Mouse (Mus musculus) MEL (cell line): ENCODE measurements around the gene Slc23a2. TPM values are rescaled to one million over a fixed set of nuclear protein-coding genes. Genes with fewer than 3 reads are reported as not detected.

Source experiments
- DNase-seq: peaks from one replicate; pipeline ENCODE4 v3.0.0; 2011; ENCODE audit warnings: low read depth, low spot score
- H3K27ac ChIP-seq: 2 replicates; pipeline ENCODE4 v1.5.1; 2012; ENCODE audit warnings: low read depth, mild to moderate bottlenecking, control low read depth, low read length, moderate library complexity; ENCODE audit not compliant: control insufficient read depth
- H3K27me3 ChIP-seq, 2 experiments: fragments of 150-350 bp in 1 of 2; sonication (generic) in 1 of 2; 2 replicates each; pipeline ENCODE4 v1.6.1; 2012; ENCODE audit warnings: low read length in 2 of 2, mild to moderate bottlenecking in 2 of 2, improper control_type of control experiment in 1 of 2, moderate library complexity in 1 of 2; ENCODE audit not compliant: insufficient read depth in 2 of 2, control insufficient read depth in 1 of 2
- H3K36me3 ChIP-seq, 2 experiments: 2 replicates each; pipeline ENCODE4 v1.6.1; 2012 to 2014; ENCODE audit warnings: low read length in 2 of 2, improper control_type of control experiment in 1 of 2, inconsistent platforms in 1 of 2, mild to moderate bottlenecking in 1 of 2; ENCODE audit not compliant: insufficient read depth in 2 of 2, control insufficient read depth in 1 of 2
- H3K4me1 ChIP-seq, 2 experiments: fragments of 150-350 bp in 1 of 2; sonication (generic) in 1 of 2; 2 replicates each; pipeline ENCODE4 v1.6.1; 2012; ENCODE audit warnings: low read length in 2 of 2, improper control_type of control experiment in 1 of 2, mild to moderate bottlenecking in 1 of 2; ENCODE audit not compliant: insufficient read depth in 2 of 2, control insufficient read depth in 1 of 2
- H3K4me3 ChIP-seq, 2 experiments: fragments of 150-350 bp in 1 of 2; sonication (generic) in 1 of 2; 2 replicates each; pipeline ENCODE4 v1.5.1; 2012; ENCODE audit warnings: low read depth in 2 of 2, low read length in 2 of 2, mild to moderate bottlenecking in 2 of 2, moderate library complexity in 2 of 2, control low read depth in 1 of 2, improper control_type of control experiment in 1 of 2; ENCODE audit not compliant: control insufficient read depth in 1 of 2, insufficient read depth in 1 of 2
- H3K79me2 ChIP-seq: 2 replicates; pipeline ENCODE4 v1.6.1; 2012; ENCODE audit warnings: mild to moderate bottlenecking, low read length, moderate library complexity; ENCODE audit not compliant: control insufficient read depth, poor library complexity, insufficient read depth
- H3K9ac ChIP-seq: 2 replicates; pipeline ENCODE4 v1.6.1; 2012; ENCODE audit warnings: low read depth, mild to moderate bottlenecking, control low read depth, low read length, moderate library complexity; ENCODE audit not compliant: control insufficient read depth, poor library complexity, severe bottlenecking
- H3K9me3 ChIP-seq: fragments of 150-350 bp; sonication (generic); replicated peaks from 2 replicates; pipeline ENCODE4 v1.6.1; 2012; ENCODE audit warnings: mild to moderate bottlenecking, low read length, improper control_type of control experiment, moderate library complexity; ENCODE audit not compliant: insufficient read depth
- CHD2 ChIP-seq: IDR thresholded peaks from 2 replicates; pipeline ENCODE4 v1.6.1; 2011; ENCODE audit warnings: low read length, improper control_type of control experiment
- CTCF ChIP-seq, 3 experiments: IDR thresholded peaks in 2 of 3; conservative IDR thresholded peaks in 1 of 3; 2 replicates each; pipeline ENCODE4 v1.5.1; 2011 to 2012; ENCODE audit warnings: low read length in 3 of 3, low read depth in 2 of 3, mild to moderate bottlenecking in 2 of 3, improper control_type of control experiment in 1 of 3, inconsistent platforms in 1 of 3, mixed read lengths in 1 of 3, moderate library complexity in 1 of 3; ENCODE audit not compliant: control insufficient read depth in 1 of 3, insufficient read depth in 1 of 3, poor library complexity in 1 of 3, severe bottlenecking in 1 of 3
- E2F4 ChIP-seq: IDR thresholded peaks from 2 replicates; pipeline ENCODE4 v1.6.1; 2011; ENCODE audit warnings: low read depth, low read length, improper control_type of control experiment, borderline replicate concordance
- EP300 ChIP-seq, 2 experiments: IDR thresholded peaks; 2 replicates each; pipeline ENCODE4 v1.6.1; 2011; ENCODE audit warnings: improper control_type of control experiment in 2 of 2, low read length in 2 of 2, low read depth in 1 of 2, mild to moderate bottlenecking in 1 of 2
- ETS1 ChIP-seq: IDR thresholded peaks from 2 replicates; pipeline ENCODE4 v1.6.1; 2012; ENCODE audit warnings: low read depth, mild to moderate bottlenecking, inconsistent platforms, low read length, improper control_type of control experiment, moderate library complexity
- GATA1 ChIP-seq: IDR thresholded peaks from 2 replicates; pipeline ENCODE4 v1.6.1; 2011; ENCODE audit warnings: low read depth, low read length, improper control_type of control experiment
- HCFC1 ChIP-seq: IDR thresholded peaks from 2 replicates; pipeline ENCODE4 v1.6.1; 2012; ENCODE audit warnings: low read depth, mild to moderate bottlenecking, inconsistent platforms, low read length, improper control_type of control experiment, moderate library complexity
- JUND ChIP-seq: IDR thresholded peaks from 2 replicates; pipeline ENCODE4 v1.6.1; 2011; ENCODE audit warnings: low read depth, mild to moderate bottlenecking, improper control_type of control experiment, low read length
- MAFK ChIP-seq: IDR thresholded peaks from 2 replicates; pipeline ENCODE4 v1.6.1; 2011; ENCODE audit warnings: low read depth, mild to moderate bottlenecking, low read length, improper control_type of control experiment, borderline replicate concordance
- MAZ ChIP-seq: IDR thresholded peaks from 2 replicates; pipeline ENCODE4 v1.6.1; 2012; ENCODE audit warnings: low read depth, mild to moderate bottlenecking, inconsistent platforms, low read length, improper control_type of control experiment
- MEF2A ChIP-seq: IDR thresholded peaks from 2 replicates; pipeline ENCODE4 v1.6.1; 2014; ENCODE audit warnings: low read depth, mild to moderate bottlenecking, inconsistent platforms, low read length, improper control_type of control experiment; ENCODE audit not compliant: poor library complexity, insufficient replicate concordance, severe bottlenecking; ENCODE audit errors: extremely low read depth
- MXI1 ChIP-seq: IDR thresholded peaks from 2 replicates; pipeline ENCODE4 v1.6.1; 2011; ENCODE audit warnings: mild to moderate bottlenecking, low read depth, low read length, improper control_type of control experiment
- MYC ChIP-seq: IDR thresholded peaks from 2 replicates; pipeline ENCODE4 v1.6.1; 2011; ENCODE audit warnings: low read depth, mild to moderate bottlenecking, low read length, improper control_type of control experiment, moderate library complexity
- POLR2A ChIP-seq, 2 experiments: IDR thresholded peaks; 2 replicates each; pipeline ENCODE4 v1.6.1; 2011 to 2012; ENCODE audit warnings: low read length in 2 of 2, mild to moderate bottlenecking in 2 of 2, control low read depth in 1 of 2, improper control_type of control experiment in 1 of 2, low read depth in 1 of 2, moderate library complexity in 1 of 2; ENCODE audit not compliant: control insufficient read depth in 1 of 2, insufficient read depth in 1 of 2, poor library complexity in 1 of 2
- POLR2AphosphoS2 ChIP-seq: IDR thresholded peaks from 2 replicates; pipeline ENCODE4 v1.6.1; 2011; ENCODE audit warnings: low read length, improper control_type of control experiment
- RAD21 ChIP-seq: IDR thresholded peaks from 2 replicates; pipeline ENCODE4 v1.6.1; 2011; ENCODE audit warnings: mild to moderate bottlenecking, low read depth, low read length, improper control_type of control experiment
- SIN3A ChIP-seq: IDR thresholded peaks from 2 replicates; pipeline ENCODE4 v1.6.1; 2012; ENCODE audit warnings: low read length, improper control_type of control experiment, inconsistent platforms
- SMC3 ChIP-seq: IDR thresholded peaks from 2 replicates; pipeline ENCODE4 v1.6.1; 2011; ENCODE audit warnings: low read depth, low read length, improper control_type of control experiment
- TAL1 ChIP-seq: IDR thresholded peaks from 2 replicates; pipeline ENCODE4 v1.6.1; 2012; ENCODE audit warnings: mild to moderate bottlenecking, inconsistent platforms, low read length, moderate library complexity, mixed read lengths
- USF1 ChIP-seq: IDR thresholded peaks from 2 replicates; pipeline ENCODE4 v1.6.1; 2014; ENCODE audit warnings: low read depth, mild to moderate bottlenecking, inconsistent platforms, low read length, improper control_type of control experiment, moderate library complexity
- USF2 ChIP-seq, 2 experiments: IDR thresholded peaks; 2 replicates each; pipeline ENCODE4 v1.6.1; 2011 to 2012; ENCODE audit warnings: improper control_type of control experiment in 2 of 2, low read length in 2 of 2, borderline replicate concordance in 1 of 2, inconsistent platforms in 1 of 2, low read depth in 1 of 2, mild to moderate bottlenecking in 1 of 2; ENCODE audit not compliant: insufficient read depth in 1 of 2
- ZKSCAN1 ChIP-seq: IDR thresholded peaks from 2 replicates; pipeline ENCODE4 v1.6.1; 2012; ENCODE audit warnings: low read depth, mild to moderate bottlenecking, inconsistent platforms, low read length, improper control_type of control experiment, moderate library complexity
- ZMIZ1 ChIP-seq: IDR thresholded peaks from 2 replicates; pipeline ENCODE4 v1.6.1; 2012; ENCODE audit warnings: low read depth, mild to moderate bottlenecking, inconsistent platforms, low read length, improper control_type of control experiment, moderate library complexity
- ZNF384 ChIP-seq: IDR thresholded peaks from 2 replicates; pipeline ENCODE4 v1.6.1; 2012; ENCODE audit warnings: low read depth, mild to moderate bottlenecking, inconsistent platforms, low read length, improper control_type of control experiment
- polyA plus RNA-seq, 2 experiments: library from polyadenylated mRNA; stranded (reverse) in 1 of 2; unstranded in 1 of 2; fragments of >175 nt in 1 of 2; fragments of >200 nt in 1 of 2; gene quantifications; 2 replicates each; pipeline versions ENCODE4 v1.2.1 to v1.2.4; 2012; ENCODE audit warnings: low replicate concordance in 2 of 2, low read depth in 1 of 2; ENCODE audit not compliant: insufficient read length in 2 of 2, insufficient read depth in 1 of 2, missing spikeins in 1 of 2
- total RNA-seq: library from RNA; depleted of rRNA; stranded (reverse); fragments of 300-350 nt; gene quantifications from 2 replicates; pipeline ENCODE4 v1.2.3, GENCODE M21; 2012

Gene Slc23a2
- total and polyA plus RNA-seq, 3 experiments, result 7.9 to 10.3 TPM; not detected in 1

- H3K36me3 ChIP-seq, result no peaks in the 10 kb centered on the region; a peak in 1 of 4 replicates
- TF ChIP-seq JUND (no peak), ETS1 (no peak), MAFK (no peak), HCFC1 (no peak), CTCF (IDR thresholded peaks at IDR 0.05 in 2 of 3, conservative IDR thresholded peaks at IDR 0.05 in 1 of 3; ENCODE audit: control insufficient read depth in 1 of 3, insufficient read depth in 1 of 3, low read depth in 2 of 3, low read length in 3 of 3, poor library complexity in 1 of 3, severe bottlenecking in 1 of 3) (no peak), USF2 (IDR thresholded peaks at IDR 0.05; ENCODE audit: borderline replicate concordance in 1 of 2, insufficient read depth in 1 of 2, low read depth in 1 of 2, low read length in 2 of 2) (no peak), MAZ (no peak), SMC3 (no peak), E2F4 (no peak), EP300 (IDR thresholded peaks at IDR 0.05; ENCODE audit: low read depth in 1 of 2, low read length in 2 of 2) (no peak), ZNF384 (no peak), MXI1 (no peak), ZMIZ1 (no peak)
- TF ChIP-seq, all 39 proteins: peak for 0
- H3K9me3 ChIP-seq, result no peaks in the 10 kb centered on the region
- no peak overlapping the region for H3K4me3 ChIP-seq
- H3K79me2 ChIP-seq, result peaks cover 2% of the 10 kb centered on the region; the same call in 1 of the 2 replicates
- H3K9ac ChIP-seq, result no peak overlapping the region
- no peak for DNase-seq
- no peak overlapping the region for H3K27ac ChIP-seq
- no peaks in the 10 kb centered on the region for H3K27me3 ChIP-seq
- no peaks in the 10 kb centered on the region for H3K4me1 ChIP-seq
These were observed 26.3 kb downstream of the Slc23a2 start for GRCm38 (mm10) chr2:132118646-132119045.

DNA sequence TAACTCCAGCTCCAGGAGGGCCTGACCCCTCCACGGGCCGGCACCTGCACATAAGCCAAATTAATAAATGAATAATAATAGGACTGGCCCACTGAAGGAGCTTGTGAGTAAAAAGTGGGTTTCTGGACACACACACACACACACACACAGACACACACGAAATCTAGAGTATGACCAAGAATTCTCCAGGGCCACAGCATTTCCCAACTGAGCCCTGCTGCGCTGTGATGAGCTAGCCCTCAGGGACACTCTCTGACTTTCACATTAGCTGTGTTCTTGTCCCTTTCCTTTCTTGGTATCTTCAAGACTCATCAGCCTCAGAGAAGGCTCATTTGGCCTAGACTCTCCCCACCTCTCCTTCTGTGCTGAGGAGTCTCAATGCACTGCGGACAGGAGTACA lies 29.0 kb downstream of the Slc23a2 start:
- Histone ChIP-seq H3K9me3 (no peaks in the 10 kb centered on the region), H3K9ac (no peak overlapping the region), H3K4me1 (no peaks in the 10 kb centered on the region), H3K36me3 (no peaks in the 10 kb centered on the region; a peak in 1 of 4 replicates), H3K4me3 (no peak overlapping the region), H3K27ac (no peak overlapping the region), H3K79me2 (peaks cover 2% of the 10 kb centered on the region; the same call in 1 of the 2 replicates), H3K27me3 (no peaks in the 10 kb centered on the region)
- TF ChIP-seq MYC (no peak), GATA1 (no peak), POLR2AphosphoS2 (no peak), EP300 (IDR thresholded peaks at IDR 0.05; ENCODE audit: low read depth in 1 of 2, low read length in 2 of 2) (no peak), MEF2A (no peak), JUND (no peak), RAD21 (no peak), ZKSCAN1 (no peak), SIN3A (no peak), CHD2 (no peak), POLR2A (IDR thresholded peaks at IDR 0.05; ENCODE audit: control insufficient read depth in 1 of 2, insufficient read depth in 1 of 2, low read depth in 1 of 2, low read length in 2 of 2, poor library complexity in 1 of 2) (no peak), TAL1 (no peak), USF1 (no peak)
- DNase-seq, result no peak
